Mouse (Mus musculus) stomach, embryonic 14.5 days (tissue): ENCODE results near the gene Abca4. TPM values are rescaled to one million over a fixed set of nuclear protein-coding genes. Genes with fewer than 3 reads are reported as not detected.
"Not testable (repeated sequence)": the region's sequence is repeated elsewhere in the genome, so short reads cannot be mapped to it uniquely, and the experiment has no call there.

ENCODE experiments used
- ATAC-seq: fragments of 200-750 bp; cut with Nextera tagmentation; 2 replicates; pipeline ENCODE4 v1.8.0; 2017; ENCODE audit warnings: low read depth, moderate TSS enrichment; ENCODE audit not compliant: insufficient number of reproducible peaks, insufficient read depth, low FRiP score
- H3K27ac ChIP-seq: fragments of 300-500 bp; sonication (generic); 2 replicates; pipeline ENCODE4 v1.5.1; 2014; ENCODE audit warnings: mild to moderate bottlenecking, low read length, moderate library complexity, mixed read lengths
- H3K27me3 ChIP-seq: fragments of 300-500 bp; sonication (generic); 2 replicates; pipeline ENCODE4 v1.6.1; 2014; ENCODE audit warnings: low read length, control low read depth, mixed read lengths; ENCODE audit not compliant: control insufficient read depth, insufficient read depth
- H3K36me3 ChIP-seq: fragments of 300-500 bp; sonication (generic); 2 replicates; pipeline ENCODE4 v1.6.1; 2014; ENCODE audit warnings: mild to moderate bottlenecking, control low read depth, low read length, moderate library complexity, mixed read lengths; ENCODE audit not compliant: control insufficient read depth, insufficient read depth
- H3K4me1 ChIP-seq: fragments of 300-500 bp; sonication (generic); 2 replicates; pipeline ENCODE4 v1.6.1; 2014; ENCODE audit warnings: low read length, control low read depth, mixed read lengths; ENCODE audit not compliant: control insufficient read depth, insufficient read depth
- H3K4me2 ChIP-seq: fragments of 300-500 bp; sonication (generic); replicated peaks from 2 replicates; pipeline ENCODE4 v1.6.1; 2014; ENCODE audit warnings: low read depth, low read length, control low read depth
- H3K4me3 ChIP-seq: fragments of 300-500 bp; sonication (generic); 2 replicates; pipeline ENCODE4 v1.5.1; 2014; ENCODE audit warnings: low read depth, low read length, control low read depth
- H3K9ac ChIP-seq: fragments of 300-500 bp; sonication (generic); replicated peaks from 2 replicates; pipeline ENCODE4 v1.6.1; 2014; ENCODE audit warnings: low read depth, mild to moderate bottlenecking, control low read depth, low read length, moderate library complexity, mixed read lengths
- H3K9me3 ChIP-seq: fragments of 300-500 bp; sonication (generic); 2 replicates; pipeline ENCODE4 v1.6.1; 2016; ENCODE audit warnings: low read depth, low read length, control low read depth; ENCODE audit not compliant: control insufficient read depth
- WGBS: fragments of 180-500 bp; shearing (Covaris S2); extraction: QIAGEN DNeasy Blood & Tissue Kit; methylation state at CpG from one replicate; pipeline ENCODE4 v1.1.7; 2014; 5-methylcytosine and 5-hydroxymethylcytosine counted together
- polyA plus RNA-seq: library from polyadenylated mRNA; unstranded; fragments of >200 nt; fragmentation: Nextera tagmentation; extraction: Ambion mirVana; gene quantifications from 2 replicates; pipeline ENCODE4 v1.2.1, GENCODE M21; 2014

The Abca4 gene
- polyA plus RNA-seq, 1 experiment from 2014 or later, result 0.67 TPM

DNA sequence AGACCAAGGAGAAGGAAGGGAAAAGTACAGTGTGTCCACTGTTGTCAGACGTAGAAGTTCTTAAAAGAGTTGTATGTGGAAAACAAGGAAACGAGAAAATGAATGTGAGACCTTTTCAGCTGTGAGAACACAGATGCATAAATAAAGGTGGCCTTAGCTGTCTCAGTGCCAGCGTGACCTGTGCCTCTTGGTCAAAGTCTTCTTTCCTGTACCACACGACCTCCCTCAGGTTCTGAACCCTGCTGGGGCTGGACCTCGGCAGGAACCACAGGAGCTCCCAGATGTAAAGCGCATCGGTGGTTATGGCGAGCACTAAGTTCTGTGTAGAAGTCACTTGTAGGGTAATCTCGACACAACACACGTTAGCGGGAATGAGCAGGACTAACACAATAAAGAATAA lies 165.3 kb downstream of the Abca4 start:
- H3K9me3 ChIP-seq, result no peaks in the 10 kb centered on the region
- 85% methylated on average over 11 of the region's 11 CpGs for WGBS
- no peak overlapping the region for H3K4me2 ChIP-seq
- H3K9ac ChIP-seq, result no peak overlapping the region
- H3K4me1 ChIP-seq, result 0 out of 2 replicates have a peak, but pooled peaks cover 3% of the 10 kb centered on the region
- ATAC-seq, result no peak
- no peaks in the 10 kb centered on the region for H3K27me3 ChIP-seq
- H3K36me3 ChIP-seq, result no peaks in the 10 kb centered on the region
- H3K27ac ChIP-seq, result no peak overlapping the region
- H3K4me3 ChIP-seq, result no peak overlapping the region

DNA sequence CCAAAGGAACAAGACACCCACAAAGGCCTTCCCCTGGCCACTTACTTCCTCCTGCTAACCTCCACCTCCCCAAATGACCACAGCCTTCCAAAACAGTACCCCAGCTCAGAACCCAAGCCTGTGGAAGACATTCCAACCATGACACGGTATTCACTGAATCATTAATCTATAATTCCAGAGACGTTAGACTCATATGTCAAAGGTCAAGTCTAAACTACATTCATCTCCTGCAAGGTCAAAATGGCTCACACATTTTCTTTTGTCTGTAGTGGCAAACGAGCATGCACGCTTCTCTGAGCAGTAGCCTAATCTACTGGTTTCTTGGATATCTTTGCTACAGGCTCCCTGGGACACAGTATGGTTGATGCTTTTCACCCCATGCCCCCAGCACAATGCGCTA lies 166.2 kb downstream of the Abca4 start:
- H3K36me3 ChIP-seq, result no peaks in the 10 kb centered on the region
- 0 out of 2 replicates have a peak overlapping the region, but pooled peaks have one; percentile 15 for H3K27ac ChIP-seq
- no peak for ATAC-seq
- no peak overlapping the region for H3K9ac ChIP-seq
- no peaks in the 10 kb centered on the region for H3K9me3 ChIP-seq
- no peaks in the 10 kb centered on the region for H3K27me3 ChIP-seq
- H3K4me2 ChIP-seq, result no peak overlapping the region
- H3K4me3 ChIP-seq, result no peak overlapping the region
- 0 out of 2 replicates have a peak, but pooled peaks cover 3% of the 10 kb centered on the region for H3K4me1 ChIP-seq
- 39% methylated on average over 5 of the region's 5 CpGs for WGBS

DNA sequence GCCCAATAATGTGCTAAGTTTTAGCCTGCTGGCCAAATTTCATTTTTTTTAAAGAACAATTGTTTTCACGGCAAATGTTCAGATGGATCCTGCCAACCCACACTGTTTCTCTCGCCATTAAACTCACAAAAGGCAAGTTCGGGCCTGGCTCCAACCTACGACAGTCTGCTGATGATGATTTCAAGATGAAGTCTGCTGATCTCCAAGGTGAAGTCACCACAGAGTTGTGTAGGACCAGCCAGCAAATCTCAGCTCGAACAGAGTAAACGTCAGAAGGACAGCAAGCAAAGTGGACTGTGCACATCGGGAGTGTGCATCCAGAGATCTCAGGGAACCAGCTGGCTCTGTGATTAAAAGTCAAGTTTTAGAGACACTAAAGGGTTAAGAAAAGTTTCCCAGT lies 166.6 kb downstream of the Abca4 start:
- 61% methylated on average over 7 of the region's 7 CpGs for WGBS
- Histone ChIP-seq H3K4me1 (0 out of 2 replicates have a peak, but pooled peaks cover 3% of the 10 kb centered on the region), H3K4me2 (no peak overlapping the region), H3K27ac (0 out of 2 replicates have a peak overlapping the region, but pooled peaks have one; percentile 15), H3K4me3 (no peak overlapping the region), H3K27me3 (no peaks in the 10 kb centered on the region), H3K36me3 (no peaks in the 10 kb centered on the region), H3K9me3 (no peaks in the 10 kb centered on the region), H3K9ac (no peak overlapping the region)
- no peak for ATAC-seq

DNA sequence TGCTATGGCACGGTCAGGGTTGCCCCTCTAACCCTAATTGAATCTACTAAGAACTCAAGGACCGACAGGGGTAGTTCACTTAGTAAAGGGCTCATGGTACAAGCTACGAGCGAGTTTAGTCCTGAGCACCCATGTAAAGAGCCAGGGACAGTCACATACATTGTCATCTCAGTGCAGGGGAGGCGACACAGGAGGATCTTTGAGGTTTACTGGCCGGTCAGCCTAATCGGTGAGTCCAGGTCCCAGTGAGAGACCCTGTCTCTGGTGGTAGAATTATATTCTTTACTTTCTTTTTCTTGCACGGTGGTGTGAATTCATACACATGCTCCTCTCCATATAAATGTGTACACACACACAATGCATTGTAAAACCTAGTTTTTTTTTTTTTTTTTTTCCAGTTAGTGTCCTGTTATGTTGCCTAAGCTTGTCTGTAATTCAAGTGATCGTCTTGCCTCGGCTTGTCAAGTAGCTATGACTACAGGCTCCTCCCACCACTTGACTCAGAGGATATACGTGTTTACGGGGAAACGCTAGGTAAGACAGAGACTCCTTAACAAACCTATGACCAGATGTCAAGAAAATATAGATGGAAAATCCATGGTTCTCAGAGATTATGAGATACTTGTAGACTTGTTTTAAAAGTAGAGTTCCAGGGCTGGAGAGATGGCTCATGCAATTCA lies 167.3 kb downstream of the Abca4 start:
- Histone ChIP-seq H3K9ac (no peak overlapping the region), H3K4me1 (0 out of 2 replicates have a peak, but pooled peaks cover 3% of the 10 kb centered on the region), H3K36me3 (no peaks in the 10 kb centered on the region), H3K27ac (no peak overlapping the region; the same call in 1 of the 2 replicates), H3K27me3 (no peaks in the 10 kb centered on the region), H3K9me3 (no peaks in the 10 kb centered on the region), H3K4me2 (no peak overlapping the region), H3K4me3 (no peak overlapping the region)
- no peak for ATAC-seq
- WGBS, result 50% methylated on average over 13 of the region's 13 CpGs

DNA sequence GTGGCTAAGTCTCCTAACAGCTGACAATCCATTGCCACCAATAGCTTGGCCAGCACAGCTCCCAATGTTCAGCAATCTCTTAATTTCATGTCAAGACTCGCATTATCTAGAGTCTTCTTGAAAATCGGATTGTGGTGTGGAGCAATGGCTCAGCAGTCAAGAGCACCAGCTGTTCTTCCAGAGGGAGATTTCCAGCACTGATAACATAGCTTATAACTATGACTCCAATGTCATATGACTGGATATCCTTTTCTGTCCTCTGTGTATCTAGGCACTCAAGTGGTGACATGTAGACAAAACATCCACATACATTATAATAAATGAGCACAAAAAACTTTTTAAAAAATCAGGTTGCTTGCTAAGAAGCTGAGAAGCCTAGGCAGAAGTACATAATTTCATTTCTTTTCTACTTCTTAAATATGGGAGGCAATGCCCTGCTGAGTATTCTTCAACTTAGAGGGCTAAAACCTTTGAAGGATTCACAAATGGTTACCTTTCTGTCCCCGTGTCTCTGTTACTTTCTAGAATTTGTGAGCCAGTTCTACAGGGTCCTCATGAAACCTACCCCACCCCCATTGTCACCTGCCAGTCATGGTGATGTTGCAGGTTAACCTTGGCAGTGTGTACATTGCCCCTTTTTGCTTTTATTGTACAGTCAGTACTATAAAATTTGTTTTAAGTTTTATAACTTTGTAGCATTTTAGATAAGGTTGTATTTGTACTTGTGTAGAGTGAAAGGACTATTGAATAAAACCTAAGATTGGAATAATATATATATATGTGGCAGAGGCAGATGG lies 177.2 kb downstream of the Abca4 start:
- Histone ChIP-seq H3K27ac (no peak overlapping the region), H3K9me3 (no peaks in the 10 kb centered on the region), H3K9ac (no peak overlapping the region), H3K27me3 (no peaks in the 10 kb centered on the region), H3K4me2 (no peak overlapping the region), H3K4me3 (no peak overlapping the region), H3K36me3 (no peaks in the 10 kb centered on the region), H3K4me1 (no peaks in the 10 kb centered on the region)
- no peak for ATAC-seq
- 80% methylated on average over 3 of the region's 3 CpGs for WGBS

DNA sequence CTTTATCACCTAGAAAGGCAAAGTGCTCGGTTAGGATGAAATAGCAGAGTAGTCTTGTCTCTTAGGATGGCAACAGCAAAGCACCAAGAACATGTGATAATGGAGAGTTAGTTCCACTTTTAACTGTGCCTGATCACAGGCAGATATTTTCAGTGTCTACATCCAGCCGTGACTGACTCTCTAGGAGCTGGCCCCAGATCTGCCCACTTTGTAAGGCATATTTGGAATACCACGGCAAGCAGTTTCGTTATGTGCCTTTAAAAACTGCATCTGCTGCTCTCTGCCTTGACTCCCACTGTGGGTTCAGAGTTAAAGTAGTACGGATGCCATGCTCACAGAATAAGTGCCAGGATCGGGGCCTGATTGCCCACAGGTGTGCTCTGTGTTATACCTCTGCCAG lies 182.7 kb downstream of the Abca4 start:
- H3K4me3 ChIP-seq, H3K27ac ChIP-seq, ATAC-seq, H3K36me3 ChIP-seq, H3K27me3 ChIP-seq, H3K9me3 ChIP-seq, H3K9ac ChIP-seq, H3K4me1 ChIP-seq, H3K4me2 ChIP-seq: not testable (repeated sequence)
- 54% methylated on average over 6 of the region's 6 CpGs for WGBS

Other genes starting within 250 kb of the Abca4 start
- gene Abcd3, start 229.1 kb upstream of the Abca4 start, polyA plus RNA-seq, result 86.0 and 86.2 TPM in 2 replicates
- 59.9 and 63.4 TPM in 2 replicates for gene Arhgap29, start 91.9 kb upstream of the Abca4 start, polyA plus RNA-seq
- gene Gclm, start 201.1 kb downstream of the Abca4 start, polyA plus RNA-seq, result 60.5 and 66.8 TPM in 2 replicates
- 72.3 and 77.6 TPM in 2 replicates for gene Dnttip2, start 229.9 kb downstream of the Abca4 start, polyA plus RNA-seq
- gene Bcar3, start 249.7 kb downstream of the Abca4 start, polyA plus RNA-seq, result 11.3 and 12.7 TPM in 2 replicates